Mouse (Mus musculus) ES-E14 (cell line): ENCODE measurements around the gene Ddx20. TPM values are rescaled to one million over a fixed set of nuclear protein-coding genes. Genes with fewer than 3 reads are reported as not detected.
A peak's percentile ranks its signal among the peaks of the same experiment; 100 is the strongest.

Experiments
- DNase-seq: peaks from one replicate; pipeline ENCODE4 v3.0.0-alpha.2; 2013; ENCODE audit warnings: low read depth, low spot score
- H3K27ac ChIP-seq: 2 replicates; pipeline ENCODE4 v1.5.1; 2012; ENCODE audit warnings: low read depth, mild to moderate bottlenecking, low read length, moderate library complexity, mixed read lengths; ENCODE audit not compliant: poor library complexity, insufficient read depth, severe bottlenecking
- H3K36me3 ChIP-seq: 2 replicates; pipeline ENCODE4 v1.6.1; 2012; ENCODE audit warnings: mild to moderate bottlenecking, low read length, moderate library complexity, mixed read lengths; ENCODE audit not compliant: control insufficient read depth, poor library complexity, insufficient read depth, severe bottlenecking
- H3K4me1 ChIP-seq, 2 experiments: fragments of 150-350 bp in 1 of 2; sonication (generic) in 1 of 2; 2 replicates each; pipeline ENCODE4 v1.6.1; 2012; ENCODE audit warnings: low read length in 2 of 2, mild to moderate bottlenecking in 1 of 2, mixed read lengths in 1 of 2; ENCODE audit not compliant: control insufficient read depth in 2 of 2, insufficient read depth in 2 of 2, poor library complexity in 1 of 2
- H3K4me3 ChIP-seq, 2 experiments: fragments of 150-350 bp in 1 of 2; sonication (generic) in 1 of 2; 2 replicates each; pipeline ENCODE4 v1.5.1; 2012; ENCODE audit warnings: low read length in 2 of 2, low read depth in 1 of 2, mild to moderate bottlenecking in 1 of 2, mixed read lengths in 1 of 2; ENCODE audit not compliant: insufficient read depth in 1 of 2, poor library complexity in 1 of 2, severe bottlenecking in 1 of 2
- H3K9ac ChIP-seq: 2 replicates; pipeline ENCODE4 v1.6.1; 2012; ENCODE audit warnings: low read depth, mild to moderate bottlenecking, low read length, mixed read lengths; ENCODE audit not compliant: poor library complexity, insufficient read depth, severe bottlenecking
- H3K9me3 ChIP-seq: fragments of 150-350 bp; sonication (generic); 2 replicates; pipeline ENCODE4 v1.6.1; 2012; ENCODE audit warnings: low read depth, mild to moderate bottlenecking, low read length; ENCODE audit not compliant: control insufficient read depth, insufficient read depth
- CHD2 ChIP-seq: IDR thresholded peaks from 2 replicates; pipeline ENCODE4 v1.6.1; 2014; ENCODE audit warnings: mild to moderate bottlenecking, low read depth, low read length, inconsistent platforms
- HCFC1 ChIP-seq: IDR thresholded peaks from 2 replicates; pipeline ENCODE4 v1.6.1; 2012; ENCODE audit warnings: low read length, inconsistent platforms, borderline replicate concordance; ENCODE audit not compliant: insufficient read depth
- MAFK ChIP-seq: IDR thresholded peaks from 2 replicates; pipeline ENCODE4 v1.6.1; 2014; ENCODE audit warnings: mild to moderate bottlenecking, low read depth, low read length, inconsistent platforms; ENCODE audit not compliant: insufficient read depth
- ZC3H11A ChIP-seq: IDR thresholded peaks from 2 replicates; pipeline ENCODE4 v1.6.1; 2012; ENCODE audit warnings: low read depth, mild to moderate bottlenecking, inconsistent platforms, low read length, borderline replicate concordance
- ZNF384 ChIP-seq: IDR thresholded peaks from 2 replicates; pipeline ENCODE4 v1.6.1; 2012; ENCODE audit warnings: low read depth, low read length, inconsistent platforms
- in situ Hi-C, 2 experiments: fragments of 600-800 bp; cut with MboI; formaldehyde crosslinking; loops; one replicate each; pipeline ENCODE4 v1.15.1; 2025; ENCODE audit warnings: low sequenced_read_pairs in 2 of 2, inconsistent platforms in 1 of 2; ENCODE audit not compliant: unreplicated experiment in 2 of 2
- total RNA-seq: library from RNA; depleted of rRNA; stranded (reverse); fragments of 300-350 nt; gene quantifications from 2 replicates; pipeline ENCODE4 v1.2.3, GENCODE M21; 2012

The Ddx20 gene
- total RNA-seq, 1 experiment = 46.7 TPM

- Histone ChIP-seq H3K27ac (no peak overlapping the region), H3K4me1 (no peaks in the 10 kb centered on the region), H3K36me3 (peaks cover 2% of the 10 kb centered on the region; the same call in 1 of the 2 replicates), H3K9me3 (no peaks in the 10 kb centered on the region), H3K9ac (no peak overlapping the region), H3K4me3 (no peak overlapping the region)
- in situ Hi-C loops = no loop called here
- TF ChIP-seq ZC3H11A = no peak
- TF ChIP-seq CHD2 = no peak
- TF ChIP-seq ZNF384 = no peak
- TF ChIP-seq HCFC1 = no peak
- TF ChIP-seq MAFK = no peak
- no peak for DNase-seq
These were observed 46.2 kb upstream of the Ddx20 start for GRCm38 (mm10) chr3:105733538-105733937.

- TF ChIP-seq MAFK = peak; percentile 60
- TF ChIP-seq CHD2 = no peak
- H3K9me3 ChIP-seq = no peaks in the 10 kb centered on the region
- no peak overlapping the region for H3K4me3 ChIP-seq
- no peak for DNase-seq
- peaks cover 2% of the 10 kb centered on the region; the same call in 1 of the 2 replicates for H3K36me3 ChIP-seq
- H3K4me1 ChIP-seq = no peaks in the 10 kb centered on the region
- in situ Hi-C loops = no loop called here
- H3K9ac ChIP-seq = no peak overlapping the region
- no peak overlapping the region for H3K27ac ChIP-seq
These were observed 45.0 kb upstream of the Ddx20 start for GRCm38 (mm10) chr3:105732360-105732759.

GRCm38 (mm10) chr3:105726037-105726436, 38.7 kb upstream of the Ddx20 start:
- no peak overlapping the region for H3K27ac ChIP-seq
- no peak overlapping the region for H3K9ac ChIP-seq
- DNase-seq = no peak
- no peaks in the 10 kb centered on the region for H3K36me3 ChIP-seq
- in situ Hi-C loops = no loop called here
- no peak overlapping the region for H3K4me3 ChIP-seq
- no peak for TF ChIP-seq CHD2
- TF ChIP-seq ZC3H11A = peak; percentile 67; the same call in 1 of the 2 replicates
- no peak for TF ChIP-seq HCFC1
- H3K4me1 ChIP-seq = no peaks in the 10 kb centered on the region
- no peaks in the 10 kb centered on the region for H3K9me3 ChIP-seq

GRCm38 (mm10) chr3:105722510-105722909, 35.1 kb upstream of the Ddx20 start:
- Histone ChIP-seq H3K4me3 (no peak overlapping the region), H3K27ac (no peak overlapping the region), H3K36me3 (no peaks in the 10 kb centered on the region), H3K4me1 (no peaks in the 10 kb centered on the region), H3K9ac (no peak overlapping the region), H3K9me3 (no peaks in the 10 kb centered on the region)
- DNase-seq = no peak
- in situ Hi-C loops = no loop called here
- TF ChIP-seq CHD2 (no peak), MAFK (no peak), ZNF384 (no peak), HCFC1 (no peak), ZC3H11A (no peak)

GRCm38 (mm10) chr3:105721681-105722201, 34.4 kb upstream of the Ddx20 start:
- Histone ChIP-seq H3K27ac (no peak overlapping the region), H3K9ac (no peak overlapping the region), H3K4me3 (no peak overlapping the region), H3K36me3 (no peaks in the 10 kb centered on the region), H3K9me3 (no peaks in the 10 kb centered on the region), H3K4me1 (no peaks in the 10 kb centered on the region)
- in situ Hi-C loops = no loop called here
- no peak for DNase-seq
- no peak for TF ChIP-seq MAFK
- TF ChIP-seq HCFC1 = no peak
- no peak for TF ChIP-seq ZC3H11A
- TF ChIP-seq CHD2 = no peak
- TF ChIP-seq ZNF384 = no peak
